Mouse (Mus musculus) lung, adult 18-20 months (tissue): ENCODE results near the gene Nox1.
"Not testable (repeated sequence)": the region's sequence is repeated elsewhere in the genome, so short reads cannot be mapped to it uniquely, and the experiment has no call there.

Experiments
- DNase-seq, 2 experiments: peaks; one replicate each; pipeline ENCODE4 v3.0.0; 2022; ENCODE audit warnings: mixed read lengths in 2 of 2

The Nox1 gene

DNA sequence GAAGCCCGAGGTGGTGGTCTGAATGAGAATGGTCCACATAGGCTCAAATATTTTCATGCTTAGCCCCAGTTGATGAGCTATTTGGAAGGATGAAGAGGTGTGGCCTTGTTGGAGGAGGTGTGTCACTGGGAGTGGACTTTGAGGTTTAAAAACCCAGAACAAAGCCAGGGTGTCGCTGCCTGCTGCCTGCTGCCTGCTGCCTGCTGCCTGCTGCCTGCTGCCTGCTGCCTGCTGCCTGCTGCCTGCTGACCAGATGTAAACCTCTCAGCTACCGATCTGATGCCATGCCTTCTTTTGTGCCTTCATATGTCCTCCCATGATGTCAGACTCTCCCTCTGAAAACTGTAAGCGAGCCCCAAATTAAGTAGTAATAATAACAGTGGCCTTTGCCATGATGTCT lies at the start of gene Nox1:
TSS of gene Nox1 (minus strand) at position 101 of the 400 bp plus-strand sequence.
- DNase-seq: no peak

DNA sequence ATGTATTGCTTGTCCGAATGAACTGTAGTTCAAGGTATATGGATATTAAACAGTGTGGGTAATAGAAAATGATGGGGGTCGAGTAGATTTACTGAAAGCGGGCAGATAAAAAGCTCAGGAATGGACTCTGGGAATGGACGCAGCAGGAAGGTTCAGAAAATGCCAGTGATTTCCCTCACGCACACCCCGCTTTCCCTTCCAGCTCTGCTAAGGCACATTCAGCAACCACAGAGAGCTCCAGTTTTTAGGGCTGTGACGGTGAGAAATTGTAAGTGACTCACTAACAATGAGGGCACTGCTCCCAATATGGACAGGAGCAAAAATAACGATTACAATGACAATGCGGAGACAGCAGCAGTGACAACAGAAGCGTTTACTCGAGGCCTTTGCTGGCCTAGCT lies 40.4 kb upstream of the Nox1 start:
- DNase-seq: no peak

- DNase-seq: no peak
Observed at GRCm38 (mm10) chrX:134261191-134261590, 39.4 kb upstream of the Nox1 start.

GRCm38 (mm10) chrX:134248202-134248601 lies 26.4 kb upstream of the Nox1 start:
- DNase-seq: peak in 1 of 2 experiments; percentile 2

GRCm38 (mm10) chrX:134245946-134246345 lies 24.2 kb upstream of the Nox1 start:
- DNase-seq: no peak

DNA sequence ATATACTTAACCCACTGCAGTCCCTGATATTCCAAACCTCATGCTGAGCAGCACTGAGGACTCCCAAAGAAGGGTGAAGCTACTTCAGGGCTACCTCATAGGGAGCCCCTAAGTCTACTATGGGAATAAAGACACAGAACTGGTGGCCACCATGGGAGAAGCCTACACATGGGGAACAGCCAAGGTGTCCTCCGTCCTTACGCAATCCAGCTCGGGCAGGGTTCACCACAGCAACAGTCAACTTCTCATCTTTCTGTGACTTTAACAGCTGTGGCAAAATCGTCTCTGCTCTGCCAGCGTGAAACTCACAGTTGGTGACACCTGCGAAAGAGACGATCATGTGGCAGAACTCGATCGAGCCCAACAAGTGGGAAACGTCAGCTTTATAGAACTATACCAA lies 16.5 kb upstream of the Nox1 start:
- DNase-seq: no peak

DNA sequence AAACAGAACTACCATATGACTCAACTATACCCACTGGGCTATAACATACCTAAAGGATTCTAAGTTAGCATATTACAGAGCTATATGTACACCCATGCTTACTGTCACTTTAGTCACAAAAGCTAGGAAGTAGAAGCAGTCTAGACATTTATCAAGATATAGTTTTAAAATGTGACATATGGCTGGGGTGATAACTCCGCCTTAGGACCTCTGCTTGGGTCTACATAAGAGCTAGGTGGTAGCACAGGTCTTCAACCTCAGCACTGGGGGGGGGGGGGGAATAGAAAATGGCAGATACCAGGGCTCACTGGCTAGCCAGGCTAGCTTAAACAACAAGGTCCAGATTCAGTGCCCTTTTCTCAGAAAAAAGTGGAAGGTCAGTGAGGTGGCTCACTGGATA lies 11.3 kb upstream of the Nox1 start:
- no peak for DNase-seq

- DNase-seq: no peak
Observed at GRCm38 (mm10) chrX:134220618-134221017, 1.1 kb downstream of the Nox1 start.

DNA sequence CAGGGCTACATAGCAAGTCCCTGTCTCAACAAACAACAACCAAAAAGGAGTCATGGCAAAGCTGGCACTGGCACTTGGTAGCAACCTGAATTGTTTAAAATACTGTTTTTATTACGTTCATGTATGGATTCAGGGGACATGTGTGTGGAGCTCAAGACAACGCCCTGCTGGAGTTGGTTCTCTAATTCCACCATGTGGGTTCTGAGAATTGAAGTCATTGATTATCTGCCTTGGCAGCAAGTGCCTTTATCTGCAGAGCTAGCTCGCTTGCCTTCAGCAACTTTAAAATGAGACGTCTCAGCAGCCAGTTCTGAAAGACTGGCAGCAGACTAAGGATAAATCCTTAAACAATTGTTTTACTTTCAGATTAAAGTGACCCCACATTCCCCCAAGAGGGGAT lies 3.6 kb downstream of the Nox1 start:
- no peak for DNase-seq

DNA sequence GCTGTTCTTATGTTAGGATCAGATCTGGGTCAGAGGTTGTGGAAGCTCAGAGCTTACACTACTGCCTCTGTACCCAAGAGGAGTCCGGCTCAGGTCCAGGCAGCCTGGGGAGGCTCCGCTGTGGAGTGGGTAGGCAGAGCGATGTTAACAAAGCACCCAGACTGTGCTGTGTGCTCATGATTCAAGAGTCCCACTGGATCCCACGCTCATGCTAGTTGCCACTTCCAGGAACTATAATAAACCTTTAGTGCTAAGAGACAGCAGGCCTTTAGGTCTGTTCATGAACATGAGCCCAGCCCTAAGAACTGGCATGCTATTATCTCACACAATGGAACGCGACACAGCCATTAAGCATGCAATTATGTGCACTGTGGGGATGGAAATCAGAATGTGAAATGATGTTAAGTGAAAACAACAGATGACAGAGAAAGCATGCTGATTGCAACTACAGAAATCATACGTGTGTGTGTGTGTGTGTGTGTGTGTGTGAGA lies 10.6 kb downstream of the Nox1 start:
- DNase-seq: no peak

GRCm38 (mm10) chrX:134208491-134208890 lies 13.3 kb downstream of the Nox1 start:
- no peak for DNase-seq

DNA sequence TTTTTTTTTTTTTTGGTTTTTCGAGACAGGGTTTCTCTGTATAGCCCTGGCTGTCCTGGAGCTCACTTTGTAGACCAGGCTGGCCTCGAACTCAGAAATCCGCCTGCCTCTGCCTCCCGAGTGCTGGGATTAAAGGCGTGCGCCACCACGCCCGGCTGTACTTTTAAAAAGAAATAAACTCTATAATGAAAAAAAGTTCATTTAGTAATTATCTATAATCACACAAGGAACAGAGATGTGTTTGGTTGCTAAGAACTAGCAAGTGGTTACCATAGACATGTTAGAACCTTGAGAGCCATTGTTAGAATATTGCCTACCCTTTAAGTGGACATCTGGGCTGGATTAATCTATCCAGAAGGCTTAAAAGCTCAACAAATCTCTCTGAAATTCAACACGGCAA lies 34.6 kb downstream of the Nox1 start, which contains the start of gene Arl13a:
TSS of gene Arl13a (plus strand) at position 301 of the 400 bp plus-strand sequence.
- DNase-seq: not testable (repeated sequence)

DNA sequence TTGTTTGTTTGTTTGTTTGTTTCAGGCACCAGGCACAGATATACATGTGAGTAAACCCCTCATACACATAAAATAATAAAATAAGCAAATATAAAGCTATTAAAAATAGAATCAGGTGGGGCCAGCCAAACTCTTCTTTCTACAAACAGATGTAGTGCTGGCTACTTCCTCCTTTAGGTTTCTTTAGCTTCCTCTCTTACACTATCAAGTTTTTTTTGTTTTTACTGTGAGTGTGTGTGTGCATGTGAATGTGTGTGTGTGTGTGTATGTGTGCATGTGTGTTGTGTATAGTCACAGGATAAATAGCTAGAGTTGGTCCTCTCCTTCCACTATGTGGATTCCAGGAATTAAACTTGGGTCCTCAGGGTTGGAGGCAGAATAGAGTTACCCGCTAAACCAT lies 47.1 kb downstream of the Nox1 start:
- DNase-seq: no peak

DNA sequence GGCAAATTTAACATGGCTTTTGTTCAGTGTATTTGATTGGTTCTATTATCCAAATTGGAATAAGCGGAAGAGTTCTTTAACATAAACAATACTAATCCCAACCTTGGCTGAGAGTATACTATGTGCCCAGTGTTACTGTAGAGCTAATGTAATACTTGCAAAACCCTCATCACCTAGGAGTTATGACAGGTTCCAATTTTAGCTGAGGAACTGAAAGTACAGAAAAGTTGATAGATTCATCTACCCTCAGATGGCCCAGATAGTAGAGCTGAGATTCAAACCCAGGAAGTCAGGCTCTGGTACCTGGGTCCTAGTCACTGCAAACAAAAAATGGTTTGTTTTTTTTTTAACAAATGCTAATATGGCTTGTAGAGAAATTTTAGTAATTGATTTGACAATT lies 51.2 kb downstream of the Nox1 start:
- no peak for DNase-seq

- peak in 1 of 2 experiments; percentile 3 for DNase-seq
Observed at GRCm38 (mm10) chrX:134163484-134163883, 58.3 kb downstream of the Nox1 start.

GRCm38 (mm10) chrX:134162826-134163225 lies 58.9 kb downstream of the Nox1 start:
- DNase-seq: peak; percentile 3

GRCm38 (mm10) chrX:134162043-134162720 lies 59.6 kb downstream of the Nox1 start, which contains the start of gene Xkrx:
Gene Xkrx (minus strand): TSS chrX:134162076.
- peak; percentile 3 to 4 for DNase-seq

GRCm38 (mm10) chrX:134160442-134160841 lies 61.3 kb downstream of the Nox1 start:
- DNase-seq: no peak

DNA sequence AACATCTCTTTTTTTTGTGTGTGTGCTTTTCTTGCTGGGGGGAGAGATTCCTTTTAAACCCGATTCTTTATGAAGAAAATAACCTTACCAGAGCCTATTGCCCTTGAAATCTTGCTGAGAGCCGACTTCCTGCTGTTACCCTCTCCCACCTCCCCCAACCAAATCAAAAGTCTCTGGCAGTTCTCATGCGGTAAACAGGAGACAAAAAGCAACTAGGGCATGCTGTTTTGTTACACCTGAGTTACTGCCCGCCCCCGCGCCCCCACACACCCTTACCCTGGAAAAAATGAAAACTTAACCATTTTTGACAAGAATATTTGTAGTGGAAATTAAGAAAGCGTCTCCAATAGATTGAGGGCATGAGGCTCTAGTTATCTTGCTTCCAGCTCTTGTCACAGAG lies 63.6 kb downstream of the Nox1 start:
- DNase-seq: no peak

- no peak for DNase-seq
Observed at GRCm38 (mm10) chrX:134141986-134142385, 79.8 kb downstream of the Nox1 start.

GRCm38 (mm10) chrX:134141551-134141950 lies 80.2 kb downstream of the Nox1 start:
- no peak for DNase-seq

DNA sequence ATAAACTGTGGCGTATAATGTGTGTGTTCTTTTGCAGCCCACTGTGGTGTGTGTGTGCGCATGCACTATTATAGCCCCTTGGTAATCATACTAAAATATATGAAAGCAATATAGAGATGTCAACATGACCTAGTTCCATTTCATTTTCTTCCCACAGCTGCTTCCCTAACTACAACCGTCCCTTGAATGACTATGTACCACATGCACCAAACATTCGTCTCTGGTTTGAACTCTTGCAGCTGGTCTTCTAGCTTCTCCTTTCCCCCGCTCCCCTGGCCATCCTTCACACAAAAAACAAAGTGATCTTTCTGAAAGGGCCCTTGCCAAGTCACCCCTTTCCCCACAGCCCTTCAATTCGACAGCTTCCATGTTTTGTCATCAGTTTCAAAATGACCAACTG lies 81.7 kb downstream of the Nox1 start:
- no peak for DNase-seq

DNA sequence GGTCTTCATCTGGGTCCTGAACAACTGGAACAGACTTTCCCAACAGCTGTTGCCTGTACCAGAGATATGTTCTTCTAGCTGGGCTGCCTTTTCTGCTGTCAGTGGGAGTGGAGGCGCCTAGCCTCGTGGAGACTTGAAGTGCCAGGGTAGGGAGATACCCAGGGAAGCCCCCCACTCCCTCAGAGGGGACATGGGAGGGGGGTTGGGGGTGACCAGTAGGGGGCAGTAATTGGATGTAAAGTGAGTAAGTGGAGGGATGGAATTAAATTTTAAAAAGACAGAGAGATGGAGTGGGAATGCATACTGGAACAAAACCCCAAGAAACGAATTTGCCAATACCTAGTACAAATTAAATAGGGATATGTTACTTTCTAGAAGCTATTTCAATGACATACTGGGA lies 87.9 kb downstream of the Nox1 start:
- DNase-seq: no peak

DNA sequence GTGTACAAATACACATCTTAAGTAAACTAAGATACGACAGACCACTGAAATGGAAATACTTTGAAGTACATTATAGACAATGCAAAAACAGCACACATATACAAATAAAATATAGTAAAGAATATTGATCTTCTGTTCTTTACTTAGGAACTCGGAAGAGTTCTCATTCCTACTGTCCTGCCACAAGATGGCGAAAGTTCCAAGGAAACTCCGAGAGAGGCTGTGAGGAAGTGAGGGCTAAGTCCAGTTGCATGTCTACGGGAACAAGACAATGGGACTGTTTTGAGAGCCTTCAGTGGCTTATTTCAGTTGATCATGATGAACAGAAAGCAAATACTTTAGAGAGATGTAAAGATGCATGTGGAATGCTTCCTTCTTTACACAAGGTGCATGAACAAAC lies 89.5 kb downstream of the Nox1 start:
- peak in 1 of 2 experiments; percentile 17 for DNase-seq

DNA sequence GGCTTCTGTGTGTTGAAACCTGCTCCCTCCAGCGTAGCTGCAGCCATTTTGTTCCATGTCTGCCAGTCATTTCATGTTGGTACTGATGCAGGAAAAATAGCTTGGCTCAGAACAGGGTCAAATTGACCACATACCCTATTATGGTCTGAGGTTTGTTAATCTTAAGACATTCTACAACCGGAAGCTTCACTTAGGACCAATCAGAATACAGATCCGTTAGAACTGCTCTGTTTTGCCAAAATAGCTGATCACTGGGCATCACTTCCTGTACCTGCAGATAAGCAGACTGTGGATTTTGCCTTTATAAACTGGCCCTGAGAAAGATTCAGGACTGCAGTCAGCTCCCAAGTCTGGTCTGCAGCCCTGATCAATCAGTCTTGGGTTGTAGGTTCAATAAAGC lies 93.2 kb downstream of the Nox1 start:
- DNase-seq: no peak
